Mouse (Mus musculus): ENCODE data around the gene Hnrnpd. TPM values are rescaled to one million over a fixed set of nuclear protein-coding genes. Genes with fewer than 3 reads are reported as not detected.
A peak's percentile ranks its signal among the peaks of the same experiment; 100 is the strongest.

Hnrnpd gene
- 100 to 1,000 TPM; 340 to 341 TPM for total RNA-seq (2021)
- long read RNA-seq, experiment 1, full-length matches to known transcripts, result 221 of 273 reads
- long read RNA-seq, experiment 1, partial matches to known transcripts, result 42 of 273 reads
- long read RNA-seq, experiment 1, other reads (novel, unspliced or antisense), result 10 of 273 reads
- long read RNA-seq, experiment 2, full-length matches to known transcripts, result 462 of 524 reads
- long read RNA-seq, experiment 2, partial matches to known transcripts, result 41 of 524 reads
- long read RNA-seq, experiment 2, other reads (novel, unspliced or antisense), result 21 of 524 reads

DNA sequence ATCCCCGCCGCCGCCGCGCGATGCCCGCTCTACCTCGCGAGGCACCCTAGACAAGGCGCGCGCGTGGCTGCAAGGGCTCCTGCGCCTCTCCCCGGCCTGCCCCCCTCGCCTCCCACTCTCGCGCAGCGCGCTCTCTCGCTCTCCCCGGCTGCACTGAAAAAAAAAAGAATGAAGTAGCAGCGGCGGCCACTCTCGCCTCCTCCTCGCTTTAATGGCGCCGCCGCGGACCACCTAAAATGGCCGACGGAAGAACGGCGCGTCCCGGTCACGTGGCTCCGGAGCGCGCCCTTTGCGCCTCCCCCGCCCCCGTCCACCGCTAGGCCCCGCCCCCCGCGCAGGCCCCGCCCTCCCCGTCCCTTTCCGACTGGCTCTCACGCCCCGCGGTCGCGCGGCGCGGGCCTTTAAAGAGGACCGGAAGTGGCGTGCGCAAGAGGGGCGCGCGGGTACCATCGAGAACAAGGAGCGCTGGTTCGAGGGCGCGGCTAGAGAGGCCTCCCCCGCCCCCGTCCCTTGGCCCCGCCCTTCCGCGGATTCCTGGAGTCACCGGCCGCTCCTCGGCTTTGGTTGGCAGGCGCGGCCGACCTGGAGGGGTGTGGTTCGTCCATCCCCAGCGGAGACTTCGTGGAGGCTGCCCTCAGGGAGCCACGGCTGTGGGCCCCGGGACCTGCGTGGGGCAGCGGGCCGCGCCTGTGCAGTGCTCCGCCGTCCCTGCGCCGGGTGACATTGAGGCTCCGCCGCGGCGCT, at the start of gene Hnrnpd, which contains the start of gene 4930524J08Rik:
TSS of gene Hnrnpd (minus strand) at position 240 of the 744 bp plus-strand sequence.
TSS of gene 4930524J08Rik (plus strand) at position 363 of the 744 bp plus-strand sequence.
- DNase-seq (ENCODE audit: low spot score in 2 of 2), result peak; percentile 76 to 87

DNA sequence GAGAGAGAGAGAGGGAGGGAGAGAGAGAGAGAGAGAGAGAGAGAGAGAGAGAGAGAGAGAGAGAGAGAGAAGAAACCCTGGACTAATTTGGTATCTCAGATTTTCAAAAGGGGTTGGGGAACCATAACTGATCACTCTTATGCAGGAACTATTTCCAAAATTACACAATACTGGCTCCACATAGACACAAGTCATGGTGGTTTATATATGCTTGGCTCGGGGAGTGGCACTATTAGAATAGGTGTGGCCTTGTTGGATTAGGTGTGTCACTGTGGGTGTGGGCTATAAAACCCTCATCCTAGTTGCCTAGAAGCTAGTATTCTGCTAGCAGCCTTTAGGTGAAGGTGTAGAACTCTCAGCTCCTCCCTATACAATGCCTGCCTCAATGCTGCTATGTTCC, 46.1 kb upstream of the Hnrnpd start:
- no peak for DNase-seq (ENCODE audit: low spot score in 2 of 2)

DNA sequence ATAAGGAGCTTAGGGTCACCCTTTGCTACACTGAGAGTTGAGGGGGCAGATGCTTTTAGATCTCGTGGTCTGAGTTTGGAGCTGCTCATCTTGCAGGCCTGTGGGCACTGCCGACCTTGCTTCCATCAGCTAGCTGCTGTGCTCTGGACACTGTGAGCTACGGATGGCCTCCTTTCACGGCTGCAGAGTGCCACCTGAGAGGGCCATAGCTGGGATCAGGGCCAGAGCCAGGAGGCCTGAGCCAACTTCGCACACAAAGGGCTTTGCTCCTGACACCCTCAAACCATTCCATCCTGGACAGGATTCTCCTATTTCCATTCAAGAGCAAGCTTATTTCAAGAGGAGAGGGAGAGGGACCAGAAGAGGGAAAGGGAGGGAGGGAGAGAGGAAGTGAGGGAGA, 45.7 kb upstream of the Hnrnpd start:
- no peak for DNase-seq (ENCODE audit: low spot score in 2 of 2)

DNA sequence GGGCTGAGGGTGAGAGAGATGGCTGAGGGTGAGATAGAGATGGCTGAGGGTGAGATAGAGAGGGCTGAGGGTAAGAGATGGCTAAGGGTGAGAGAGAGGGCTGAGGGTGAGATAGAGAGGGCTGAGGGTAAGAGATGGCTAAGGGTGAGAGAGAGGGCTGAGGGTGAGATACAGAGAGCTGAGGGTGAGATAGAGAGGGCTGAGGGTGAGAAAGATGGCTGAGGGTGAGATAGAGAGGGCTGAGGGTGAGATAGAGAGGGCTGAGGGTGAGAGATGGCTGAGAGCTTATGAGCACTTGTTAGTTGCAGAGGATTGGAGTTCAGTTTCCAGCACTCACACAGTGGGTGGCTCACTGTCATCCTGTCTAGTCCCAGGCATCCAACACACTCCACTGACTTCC, 41.4 kb upstream of the Hnrnpd start:
- DNase-seq (ENCODE audit: low spot score in 2 of 2), result no peak

DNA sequence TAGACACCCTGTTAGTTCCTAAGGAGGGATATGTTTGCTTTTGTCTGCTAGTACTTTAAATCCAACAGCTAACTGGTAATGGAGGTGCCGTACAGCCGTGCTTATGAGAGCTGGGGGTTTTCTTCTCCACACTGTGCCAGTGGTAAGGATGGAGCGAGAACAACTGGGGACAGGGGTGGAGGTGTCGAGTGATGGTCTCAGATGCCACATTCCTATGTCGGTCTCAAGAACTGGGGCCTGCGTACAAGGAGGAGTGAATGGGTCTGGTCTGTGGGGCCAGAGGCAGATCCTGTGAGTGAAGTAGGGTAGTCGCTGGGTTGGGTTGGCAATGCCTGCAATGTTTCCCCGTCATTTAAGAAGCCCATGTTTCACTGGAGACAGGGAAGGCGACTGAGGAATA, 33.9 kb upstream of the Hnrnpd start:
- no peak for DNase-seq (ENCODE audit: low spot score in 2 of 2)

DNA sequence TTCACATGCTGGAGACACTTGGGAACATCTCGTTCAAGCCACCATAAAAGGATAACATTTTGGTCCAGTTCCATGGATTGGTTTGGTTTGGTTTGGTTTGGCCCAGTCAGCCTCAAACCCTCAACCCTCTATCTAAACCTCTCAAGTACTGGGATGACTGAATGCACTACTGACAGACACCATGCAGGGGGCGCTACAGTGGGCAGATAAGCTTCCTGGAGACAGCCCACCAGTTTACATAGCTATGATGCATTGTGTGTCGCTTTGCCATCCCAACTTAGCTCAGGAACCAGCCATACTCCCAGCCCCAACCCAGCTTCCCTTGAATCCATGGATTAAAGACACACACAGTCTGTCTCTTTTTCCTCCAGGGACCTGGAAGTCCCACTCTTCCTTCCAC, 29.7 kb upstream of the Hnrnpd start:
- DNase-seq (ENCODE audit: low spot score in 2 of 2), result no peak

DNA sequence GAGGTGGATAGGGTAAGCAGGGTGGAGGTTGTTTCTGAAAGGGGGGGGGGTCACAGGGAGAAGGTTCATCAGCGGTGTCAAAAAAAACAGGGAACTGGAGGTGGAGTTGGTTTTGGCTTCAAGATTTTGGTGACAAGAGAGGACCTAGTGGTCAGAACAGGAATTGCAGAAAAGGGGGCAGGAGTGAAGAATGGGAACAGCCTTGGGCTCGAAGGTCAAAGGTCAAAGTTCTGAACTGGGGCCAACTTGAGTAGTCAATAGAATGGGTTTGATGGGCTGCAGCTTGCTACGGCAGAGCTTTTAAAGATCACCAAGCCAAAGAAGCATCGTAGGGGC, 28.3 kb upstream of the Hnrnpd start:
- no peak for DNase-seq (ENCODE audit: low spot score in 2 of 2)

DNA sequence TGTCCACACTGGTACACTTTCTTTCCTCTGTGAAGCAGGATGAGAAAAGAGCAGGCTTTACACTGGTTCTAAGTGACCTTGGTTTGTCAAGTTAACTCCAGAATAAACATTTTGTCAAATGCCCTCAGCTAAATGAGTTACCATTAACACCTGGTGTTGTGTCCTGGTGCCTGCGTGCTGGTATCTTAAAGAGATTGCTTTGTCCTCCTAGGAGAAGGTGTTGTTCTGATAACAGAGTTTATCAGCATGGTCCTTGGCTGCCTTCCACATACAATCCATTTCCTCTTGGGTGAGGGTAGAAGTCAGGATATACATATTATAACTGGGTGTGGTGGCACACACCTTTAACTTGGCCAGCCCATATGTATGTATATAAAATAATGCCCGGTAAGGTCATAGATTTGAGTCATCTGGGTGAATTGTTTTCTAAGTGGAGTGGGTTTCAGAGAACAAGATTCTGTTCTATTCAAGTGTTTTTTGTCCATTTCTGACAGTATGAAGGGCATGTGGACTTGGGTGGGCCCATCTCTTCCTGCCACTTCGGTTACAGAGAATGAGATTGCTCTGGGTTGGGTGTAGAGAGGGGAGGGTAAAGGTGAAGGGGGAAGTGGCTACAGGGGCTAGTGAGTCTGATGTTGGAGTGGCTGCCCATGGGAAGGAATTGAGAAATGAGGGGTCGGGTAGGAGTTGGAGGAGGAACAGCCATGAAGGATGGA, 27.7 kb upstream of the Hnrnpd start:
- DNase-seq (ENCODE audit: low spot score in 2 of 2), result no peak

DNA sequence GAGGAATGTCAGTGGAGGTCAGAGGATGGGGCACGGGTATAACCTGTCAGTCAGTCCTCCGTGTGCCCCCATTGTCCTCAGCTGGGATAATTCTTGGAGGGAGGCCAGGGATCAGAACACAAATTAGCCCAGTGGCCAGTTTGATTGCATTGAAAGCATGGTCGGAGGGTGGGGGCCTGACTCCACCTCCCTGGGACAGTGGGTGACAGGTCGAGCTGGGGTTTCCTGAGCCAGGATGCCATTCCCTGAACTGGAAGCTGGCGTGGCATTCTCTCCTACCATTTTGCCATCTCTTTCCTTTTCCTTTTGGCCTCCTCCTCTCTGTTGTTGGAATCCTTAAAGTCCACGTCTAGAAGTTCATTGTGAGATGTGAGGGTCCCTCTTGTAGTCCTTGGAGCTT, 27.2 kb upstream of the Hnrnpd start:
- no peak for DNase-seq (ENCODE audit: low spot score in 2 of 2)

DNA sequence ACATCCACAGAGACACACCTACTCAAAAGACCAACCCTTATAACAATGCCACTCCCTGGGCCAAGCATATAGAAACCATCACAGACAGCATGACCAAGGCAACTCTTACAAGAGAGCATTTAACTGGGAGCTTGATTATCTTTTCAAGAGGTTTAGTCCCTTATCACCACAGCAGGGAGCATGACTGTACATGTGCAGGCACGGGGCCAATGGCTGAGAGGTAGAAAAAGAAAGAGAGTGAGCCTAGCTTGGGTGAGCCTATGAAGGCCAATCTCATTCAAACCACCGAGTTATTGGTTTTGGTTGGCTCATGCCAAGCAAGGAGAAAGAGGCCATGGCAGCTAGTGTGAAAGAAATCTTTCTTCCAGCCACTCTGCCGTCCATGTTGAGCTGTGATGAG, 26.7 kb upstream of the Hnrnpd start:
- DNase-seq (ENCODE audit: low spot score in 2 of 2), result no peak

DNA sequence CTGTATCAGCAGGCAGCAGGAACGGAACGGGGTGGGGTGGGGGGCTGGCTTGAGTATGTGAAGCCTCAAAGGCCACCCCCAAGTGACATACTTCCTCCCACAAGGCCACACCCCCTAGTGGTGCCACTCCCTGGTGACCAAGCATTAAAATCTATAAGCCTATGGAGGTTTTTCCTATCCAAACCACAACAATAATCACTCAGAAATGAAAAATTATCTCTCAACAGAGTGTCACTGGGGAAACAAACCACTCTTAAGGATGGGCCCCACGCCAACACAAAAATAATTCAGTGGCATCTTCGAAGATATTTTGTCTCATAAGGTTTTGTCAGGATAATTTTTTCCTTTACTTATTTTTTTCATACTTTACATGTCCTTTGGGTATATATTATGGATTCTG, 25.2 kb upstream of the Hnrnpd start:
- no peak for DNase-seq (ENCODE audit: low spot score in 2 of 2)

DNA sequence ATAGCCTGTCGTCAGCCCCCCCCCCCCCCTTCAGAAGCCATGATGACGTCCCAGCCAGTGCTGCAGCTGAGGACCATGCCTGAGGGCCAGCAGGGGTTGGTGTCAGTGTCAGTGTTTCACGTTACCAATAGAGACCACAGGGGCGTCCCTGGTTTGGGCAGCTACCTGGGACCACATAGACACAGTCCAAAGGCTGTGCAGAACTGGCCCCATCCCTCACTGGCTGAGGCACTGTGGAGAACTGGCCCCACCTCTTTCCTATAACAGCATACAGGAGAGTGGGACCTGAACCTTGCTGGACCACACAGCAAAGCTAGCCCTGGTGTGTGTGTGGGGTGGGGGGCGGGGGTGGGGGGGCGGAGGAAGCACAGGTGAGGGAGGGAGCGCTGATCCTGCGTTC, 21.8 kb upstream of the Hnrnpd start:
- no peak for DNase-seq (ENCODE audit: low spot score in 2 of 2)

DNA sequence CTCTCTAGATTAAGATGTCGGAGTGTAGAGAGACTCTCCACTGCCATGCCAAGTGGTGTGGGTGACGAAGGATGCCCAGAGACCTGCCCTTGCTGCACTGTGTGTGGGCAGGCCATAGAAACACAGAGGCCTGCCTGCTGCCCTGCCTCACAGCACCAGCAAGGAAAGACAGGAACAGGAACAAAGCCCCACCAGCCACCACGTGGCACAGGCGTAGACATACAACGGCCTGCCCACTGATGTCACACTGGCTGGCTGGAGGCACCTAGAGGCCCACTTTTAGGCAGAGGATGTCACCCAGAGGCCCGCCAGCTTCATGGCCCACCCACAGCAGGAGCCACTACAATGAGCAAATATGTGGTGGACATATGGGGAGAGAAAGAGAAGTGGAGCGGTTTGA, 21.3 kb upstream of the Hnrnpd start:
- no peak for DNase-seq (ENCODE audit: low spot score in 2 of 2)

DNA sequence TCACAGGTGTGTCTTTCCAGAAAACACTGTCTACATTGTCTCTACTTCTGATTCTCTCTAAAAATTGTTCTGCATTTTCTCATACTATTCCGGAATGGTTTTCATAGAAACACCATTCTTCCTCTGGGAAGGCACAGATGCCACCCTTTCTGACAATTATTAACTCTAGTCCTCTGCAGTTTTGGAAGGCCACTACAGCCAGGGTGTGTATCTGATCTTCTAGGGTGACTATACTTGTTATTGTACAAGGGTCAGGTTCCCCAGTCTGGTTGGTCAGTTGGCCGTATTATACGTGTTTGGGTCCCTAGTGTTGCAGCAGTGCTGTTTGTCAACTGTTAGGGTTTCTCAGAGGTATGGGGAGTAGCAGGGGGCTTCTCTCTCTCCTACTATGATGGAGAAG, 15.9 kb upstream of the Hnrnpd start:
- DNase-seq (ENCODE audit: low spot score in 2 of 2), result no peak

DNA sequence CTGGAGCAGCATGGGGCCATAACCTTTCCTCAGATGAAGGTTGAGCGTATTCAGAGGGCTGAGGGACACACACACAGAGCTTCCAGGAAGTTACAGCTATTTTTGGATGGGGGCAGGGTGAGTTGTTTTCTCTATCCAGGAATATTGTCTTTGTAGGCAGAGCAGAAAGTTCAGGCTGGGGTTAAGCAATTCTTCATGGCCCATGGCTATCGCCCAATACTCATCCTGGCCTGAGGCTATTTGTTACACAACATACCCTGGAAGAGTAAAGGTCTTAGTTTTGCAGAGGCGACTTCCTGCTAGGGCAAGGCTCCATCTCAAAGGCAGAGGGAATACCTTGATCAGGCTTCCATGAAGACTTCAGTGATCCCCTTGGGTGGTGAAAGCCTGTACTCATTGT, 15.4 kb upstream of the Hnrnpd start:
- DNase-seq (ENCODE audit: low spot score in 2 of 2), result no peak

DNA sequence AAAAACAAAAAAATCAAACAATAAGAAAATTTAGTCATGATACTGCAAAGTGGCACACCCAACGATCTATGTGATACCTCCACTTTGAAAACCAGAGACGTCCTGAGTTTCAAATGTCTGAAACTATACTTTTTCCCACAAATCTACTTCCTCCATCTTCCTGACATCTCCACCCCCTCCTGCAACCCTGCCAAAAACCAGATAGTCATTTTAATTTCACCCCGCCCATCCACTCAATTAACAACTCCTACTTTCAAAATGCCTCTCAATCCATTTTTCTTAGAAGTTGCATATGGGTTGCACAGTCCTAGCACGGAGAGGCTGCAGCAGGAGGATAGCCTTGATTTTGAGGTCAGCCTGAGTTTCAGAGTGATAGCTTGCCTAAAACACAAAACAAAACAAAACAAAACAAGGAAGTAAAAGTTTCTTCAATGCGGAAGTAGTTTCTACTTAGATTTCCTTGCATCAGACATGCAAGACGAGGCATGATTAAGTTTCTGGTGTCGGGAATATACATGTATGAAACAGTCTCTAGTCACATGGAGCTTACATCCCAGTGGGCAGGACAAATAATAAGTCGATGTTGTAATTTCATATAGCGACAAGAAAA, 4.8 kb upstream of the Hnrnpd start:
- no peak for DNase-seq (ENCODE audit: low spot score in 2 of 2)

DNA sequence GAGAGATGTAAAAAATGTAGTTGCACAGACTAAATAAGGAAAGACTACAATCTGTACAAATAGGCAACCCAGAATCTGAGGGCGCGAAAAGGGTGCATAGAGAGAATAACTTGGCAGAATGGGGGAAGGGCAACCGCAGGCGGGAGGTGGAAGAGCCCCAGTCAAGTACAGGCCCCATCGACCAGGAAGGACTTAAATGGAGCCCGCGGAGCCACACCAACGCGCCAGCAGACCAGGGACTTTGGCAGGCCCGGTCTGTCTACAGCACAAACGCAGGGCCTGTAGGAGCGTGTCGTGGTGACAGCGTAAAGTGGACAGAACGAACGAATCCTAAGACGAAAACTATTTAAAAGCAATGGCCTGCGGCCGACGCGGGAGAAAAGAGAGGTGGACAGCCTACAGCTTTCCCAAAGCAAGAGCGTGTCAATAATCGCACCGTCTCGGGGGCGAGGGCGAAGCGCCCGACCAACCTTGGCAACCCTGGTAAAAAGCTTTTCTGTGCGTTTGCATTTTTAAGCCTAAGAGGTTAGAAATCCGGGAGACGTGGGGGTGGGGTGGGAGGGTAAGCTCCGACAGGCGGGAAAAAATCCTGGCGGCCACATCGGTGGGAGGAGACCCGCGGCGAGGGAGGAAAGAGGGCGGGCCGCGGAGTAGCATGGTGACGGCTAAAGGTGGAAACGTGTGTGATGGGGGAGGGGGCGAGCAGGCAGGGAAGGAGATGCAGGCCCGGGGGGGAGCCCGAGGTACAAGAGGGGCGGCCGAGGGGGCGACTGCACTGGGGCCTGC, 1.0 kb downstream of the Hnrnpd start:
- peak; percentile 53 to 66 for DNase-seq (ENCODE audit: low spot score in 2 of 2)

DNA sequence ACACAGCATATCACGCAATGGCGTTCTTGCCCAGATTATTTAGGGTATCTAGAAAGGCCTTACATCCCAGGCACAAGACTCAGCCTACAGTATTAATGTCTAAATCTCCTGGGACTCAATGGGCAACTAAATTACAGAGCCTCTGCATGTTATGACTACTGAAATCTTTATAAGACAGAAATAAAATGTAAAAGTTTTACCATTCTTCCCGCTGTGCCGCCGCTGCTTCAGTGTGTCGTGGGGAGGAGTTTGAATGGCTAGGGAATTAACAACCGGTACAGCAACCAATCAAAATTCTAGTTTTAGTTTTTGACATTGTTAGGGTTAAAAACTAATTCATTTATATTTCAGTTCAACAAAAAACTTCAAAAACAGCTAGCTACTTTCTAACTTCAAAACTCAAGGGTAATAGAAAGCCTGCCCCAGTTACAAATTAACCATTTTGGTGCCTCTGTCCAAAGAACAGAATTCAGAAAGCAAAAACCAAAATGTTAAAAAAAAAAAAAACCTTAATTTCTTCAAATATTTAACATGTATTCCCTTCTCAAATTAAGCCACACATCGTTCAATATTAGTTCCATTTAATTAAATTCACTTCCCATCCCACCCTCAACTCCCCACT, 2.3 kb downstream of the Hnrnpd start:
- DNase-seq (ENCODE audit: low spot score in 2 of 2), result no peak

DNA sequence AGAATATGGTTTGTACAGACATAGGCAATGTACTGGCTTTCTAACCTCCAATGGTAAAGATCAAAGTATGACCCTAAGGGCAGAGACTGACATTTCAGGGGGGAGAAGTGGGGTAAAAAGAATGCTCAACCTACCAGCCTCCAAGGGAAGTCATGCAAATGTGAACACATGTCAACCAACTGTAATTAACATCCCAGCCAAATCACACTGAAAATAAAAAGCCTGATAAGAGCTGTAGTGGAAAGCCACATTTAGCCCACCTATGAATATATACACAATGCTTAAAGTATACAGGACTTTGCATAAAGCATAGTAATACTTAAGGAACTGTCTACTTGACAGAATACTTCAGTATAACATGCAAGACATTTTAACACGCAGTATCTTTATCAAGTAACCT, 3.0 kb downstream of the Hnrnpd start:
- no peak for DNase-seq (ENCODE audit: low spot score in 2 of 2)

DNA sequence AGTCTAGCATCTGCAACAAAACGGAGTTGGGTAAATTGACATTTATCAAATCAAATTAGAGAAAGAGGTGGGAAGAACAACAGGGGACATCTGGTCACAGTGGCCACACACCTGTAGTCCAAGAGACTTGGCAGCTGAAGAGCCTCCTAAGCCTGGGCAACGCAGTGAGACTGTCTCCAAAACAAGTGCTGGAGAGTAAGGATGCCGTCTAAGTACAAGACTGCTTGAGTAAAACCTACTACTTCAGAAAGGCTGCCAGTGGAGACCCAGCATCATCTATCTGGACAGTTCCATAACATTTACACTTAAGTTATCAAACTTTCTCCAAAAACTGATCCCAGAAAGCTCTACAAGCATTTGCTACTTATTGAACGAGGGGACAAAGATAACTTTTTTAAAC, 3.7 kb downstream of the Hnrnpd start:
- DNase-seq (ENCODE audit: low spot score in 2 of 2), result no peak

DNA sequence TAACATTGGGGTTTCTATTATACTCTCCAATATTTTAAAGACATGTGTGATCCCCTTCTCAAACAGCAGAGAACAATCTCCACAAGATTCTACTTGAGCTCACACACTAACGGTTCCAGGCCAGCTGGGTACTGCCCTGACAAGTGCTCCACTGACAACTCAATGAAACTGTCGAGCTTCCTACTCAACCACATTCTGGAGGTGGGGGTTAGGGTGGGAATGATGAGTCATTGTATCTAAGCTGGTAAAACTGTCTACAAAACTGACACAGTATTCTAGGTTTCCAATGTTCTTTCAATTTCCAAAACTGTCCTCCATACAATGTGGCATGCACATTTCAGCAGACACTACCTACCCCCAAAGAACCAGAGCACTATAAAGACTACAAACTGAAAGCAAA, 4.8 kb downstream of the Hnrnpd start:
- no peak for DNase-seq (ENCODE audit: low spot score in 2 of 2)
